Mouse (Mus musculus): Measurements from ENCODE around the gene Mb21d2. TPM values are rescaled to one million over a fixed set of nuclear protein-coding genes. Genes with fewer than 3 reads are reported as not detected.

Gene Mb21d2
- polyA plus RNA-seq, 1 experiment: 20.4 TPM

DNA sequence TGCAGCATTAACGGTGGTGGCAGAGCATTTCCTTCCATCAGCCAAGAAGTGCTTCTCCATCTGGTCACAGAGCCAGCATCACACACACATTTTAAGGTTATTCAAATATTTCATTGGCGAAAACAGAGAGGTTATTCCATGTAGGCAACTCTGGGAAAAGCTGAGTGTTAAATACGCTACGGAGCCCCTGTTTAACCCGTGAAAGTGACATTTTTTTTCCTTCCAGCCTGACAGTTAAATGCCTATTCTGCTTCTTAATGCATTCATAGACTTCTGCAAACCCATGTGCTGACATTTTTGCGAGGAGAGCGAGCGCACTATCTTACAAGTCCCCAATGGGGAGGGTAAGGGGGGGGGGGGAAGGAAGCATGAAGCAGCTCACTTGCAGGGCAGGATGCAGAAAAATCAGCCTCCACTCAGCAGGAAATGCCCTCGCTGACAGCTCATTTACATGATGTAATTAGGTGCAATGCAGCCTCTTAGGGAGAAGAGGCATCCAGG, 52.3 kb downstream of the Mb21d2 start:
- no peak for TF ChIP-seq EP300 (IDR thresholded peaks at IDR 0.05; ENCODE audit: insufficient read depth, low read depth, low read length)
- no peak for TF ChIP-seq POLR2A (IDR thresholded peaks at IDR 0.05; ENCODE audit: insufficient read depth, low read length)
- no peak for TF ChIP-seq CTCF (IDR thresholded peaks at IDR 0.05; ENCODE audit: low read depth, low read length)
- no peaks in the 10 kb centered on the region for H3K27me3 ChIP-seq (ENCODE audit: control insufficient read depth, insufficient read depth, low read length, poor library complexity, severe bottlenecking)
- H3K27ac ChIP-seq (ENCODE audit: insufficient read depth, low read length): no peak overlapping the region
- no peaks in the 10 kb centered on the region for H3K4me1 ChIP-seq (ENCODE audit: control insufficient read depth, insufficient read depth, low read length)
- no peaks in the 10 kb centered on the region for H3K36me3 ChIP-seq (ENCODE audit: control insufficient read depth, insufficient read depth, low read length, poor library complexity, severe bottlenecking)
- no peaks in the 10 kb centered on the region for H3K9me3 ChIP-seq (replicated peaks; ENCODE audit: control insufficient read depth, insufficient read depth, low read length, poor library complexity, severe bottlenecking)
- H3K9ac ChIP-seq (ENCODE audit: low read depth, poor library complexity, severe bottlenecking): no peak overlapping the region
- H3K4me3 ChIP-seq (ENCODE audit: low read depth, low read length): no peak overlapping the region

GRCm38 (mm10) chr16:28873404-28873895, 56.0 kb downstream of the Mb21d2 start:
- no peak overlapping the region for H3K4me3 ChIP-seq (ENCODE audit: low read depth, low read length)
- H3K9ac ChIP-seq (ENCODE audit: low read depth, poor library complexity, severe bottlenecking): no peak overlapping the region
- H3K27me3 ChIP-seq (ENCODE audit: control insufficient read depth, insufficient read depth, low read length, poor library complexity, severe bottlenecking): no peaks in the 10 kb centered on the region
- no peak overlapping the region for H3K27ac ChIP-seq (ENCODE audit: insufficient read depth, low read length)
- H3K36me3 ChIP-seq (ENCODE audit: control insufficient read depth, insufficient read depth, low read length, poor library complexity, severe bottlenecking): no peaks in the 10 kb centered on the region
- H3K9me3 ChIP-seq (replicated peaks; ENCODE audit: control insufficient read depth, insufficient read depth, low read length, poor library complexity, severe bottlenecking): no peaks in the 10 kb centered on the region
- TF ChIP-seq POLR2A (IDR thresholded peaks at IDR 0.05; ENCODE audit: insufficient read depth, low read length): no peak
- TF ChIP-seq EP300 (IDR thresholded peaks at IDR 0.05; ENCODE audit: insufficient read depth, low read depth, low read length): no peak
- TF ChIP-seq CTCF (IDR thresholded peaks at IDR 0.05; ENCODE audit: low read depth, low read length): no peak
- no peaks in the 10 kb centered on the region for H3K4me1 ChIP-seq (ENCODE audit: control insufficient read depth, insufficient read depth, low read length)

DNA sequence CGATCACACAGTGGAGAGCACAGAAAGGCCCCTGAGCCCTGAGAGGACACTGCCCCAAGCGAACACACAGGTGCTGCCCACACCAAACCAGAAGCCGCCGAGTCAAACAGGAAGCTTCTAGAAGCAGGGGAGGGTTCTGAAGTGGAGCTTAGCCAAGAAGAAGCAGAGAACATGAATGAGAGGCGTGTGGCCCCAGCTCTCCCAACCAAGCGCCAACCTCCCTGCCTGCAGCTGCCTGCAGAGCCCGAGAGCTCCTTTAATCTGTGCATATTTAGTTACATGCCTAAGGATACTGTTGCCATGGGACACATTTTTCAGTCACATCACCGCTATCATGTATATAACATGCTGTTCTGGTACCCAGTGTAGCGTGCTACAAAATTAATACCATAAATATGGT, 58.6 kb downstream of the Mb21d2 start:
- Histone ChIP-seq H3K36me3 (ENCODE audit: control insufficient read depth, insufficient read depth, low read length, poor library complexity, severe bottlenecking) (no peaks in the 10 kb centered on the region), H3K4me1 (ENCODE audit: control insufficient read depth, insufficient read depth, low read length) (no peaks in the 10 kb centered on the region), H3K27ac (ENCODE audit: insufficient read depth, low read length) (no peak overlapping the region), H3K9ac (ENCODE audit: low read depth, poor library complexity, severe bottlenecking) (no peak overlapping the region), H3K27me3 (ENCODE audit: control insufficient read depth, insufficient read depth, low read length, poor library complexity, severe bottlenecking) (no peaks in the 10 kb centered on the region), H3K4me3 (ENCODE audit: low read depth, low read length) (no peak overlapping the region), H3K9me3 (replicated peaks; ENCODE audit: control insufficient read depth, insufficient read depth, low read length, poor library complexity, severe bottlenecking) (no peaks in the 10 kb centered on the region)
- TF ChIP-seq CTCF (IDR thresholded peaks at IDR 0.05; ENCODE audit: low read depth, low read length) (no peak), POLR2A (IDR thresholded peaks at IDR 0.05; ENCODE audit: insufficient read depth, low read length) (no peak), EP300 (IDR thresholded peaks at IDR 0.05; ENCODE audit: insufficient read depth, low read depth, low read length) (no peak)

DNA sequence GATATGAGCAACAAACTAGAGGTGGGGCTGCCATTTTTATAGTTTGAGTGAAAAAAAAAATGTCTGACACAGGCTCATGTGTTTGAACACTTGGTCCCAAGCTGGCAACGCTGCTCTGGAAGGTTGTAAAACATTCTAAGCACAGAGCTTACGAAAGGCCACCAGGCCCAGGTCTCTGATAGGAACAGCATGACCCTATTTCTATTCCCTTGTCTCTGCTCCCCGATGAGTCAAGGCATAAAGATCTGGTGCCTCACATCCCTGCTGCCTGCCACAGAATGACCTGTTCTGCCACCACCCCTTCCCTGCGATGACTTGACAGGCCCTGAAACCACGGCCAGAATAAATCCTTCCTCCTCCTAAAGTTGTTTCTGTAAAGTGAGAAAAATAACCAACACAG, 59.0 kb downstream of the Mb21d2 start:
- H3K9me3 ChIP-seq (replicated peaks; ENCODE audit: control insufficient read depth, insufficient read depth, low read length, poor library complexity, severe bottlenecking): no peaks in the 10 kb centered on the region
- no peaks in the 10 kb centered on the region for H3K4me1 ChIP-seq (ENCODE audit: control insufficient read depth, insufficient read depth, low read length)
- no peak overlapping the region for H3K27ac ChIP-seq (ENCODE audit: insufficient read depth, low read length)
- H3K4me3 ChIP-seq (ENCODE audit: low read depth, low read length): no peak overlapping the region
- TF ChIP-seq EP300 (IDR thresholded peaks at IDR 0.05; ENCODE audit: insufficient read depth, low read depth, low read length) (no peak), POLR2A (IDR thresholded peaks at IDR 0.05; ENCODE audit: insufficient read depth, low read length) (no peak), CTCF (IDR thresholded peaks at IDR 0.05; ENCODE audit: low read depth, low read length) (no peak)
- H3K27me3 ChIP-seq (ENCODE audit: control insufficient read depth, insufficient read depth, low read length, poor library complexity, severe bottlenecking): no peaks in the 10 kb centered on the region
- H3K36me3 ChIP-seq (ENCODE audit: control insufficient read depth, insufficient read depth, low read length, poor library complexity, severe bottlenecking): no peaks in the 10 kb centered on the region
- H3K9ac ChIP-seq (ENCODE audit: low read depth, poor library complexity, severe bottlenecking): no peak overlapping the region

DNA sequence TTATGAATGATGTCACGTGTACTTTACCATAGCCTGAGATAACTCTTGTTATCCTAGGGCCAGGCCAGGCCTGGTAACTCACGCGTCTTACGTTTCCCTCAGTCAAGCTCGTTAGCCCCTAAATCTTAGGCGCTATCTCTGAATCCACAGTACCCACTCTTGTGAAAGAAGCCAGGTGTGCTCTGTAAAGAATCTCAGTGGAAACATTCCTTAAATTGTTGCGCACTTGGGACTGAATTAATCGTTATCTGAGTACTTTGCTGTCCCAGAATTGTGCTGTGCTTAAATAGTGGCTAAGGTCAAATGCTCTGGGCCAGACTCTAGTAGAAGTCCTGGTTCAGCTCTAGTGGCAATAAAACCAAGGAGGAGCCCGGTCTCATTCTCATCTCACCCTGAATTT, 60.6 kb downstream of the Mb21d2 start:
- Histone ChIP-seq H3K4me1 (ENCODE audit: control insufficient read depth, insufficient read depth, low read length) (no peaks in the 10 kb centered on the region), H3K27me3 (ENCODE audit: control insufficient read depth, insufficient read depth, low read length, poor library complexity, severe bottlenecking) (no peaks in the 10 kb centered on the region), H3K4me3 (ENCODE audit: low read depth, low read length) (no peak overlapping the region), H3K9ac (ENCODE audit: low read depth, poor library complexity, severe bottlenecking) (no peak overlapping the region), H3K9me3 (replicated peaks; ENCODE audit: control insufficient read depth, insufficient read depth, low read length, poor library complexity, severe bottlenecking) (no peaks in the 10 kb centered on the region), H3K27ac (ENCODE audit: insufficient read depth, low read length) (no peak overlapping the region), H3K36me3 (ENCODE audit: control insufficient read depth, insufficient read depth, low read length, poor library complexity, severe bottlenecking) (no peaks in the 10 kb centered on the region)
- no peak for TF ChIP-seq EP300 (IDR thresholded peaks at IDR 0.05; ENCODE audit: insufficient read depth, low read depth, low read length)
- no peak for TF ChIP-seq CTCF (IDR thresholded peaks at IDR 0.05; ENCODE audit: low read depth, low read length)
- TF ChIP-seq POLR2A (IDR thresholded peaks at IDR 0.05; ENCODE audit: insufficient read depth, low read length): no peak

GRCm38 (mm10) chr16:28866584-28867295, 62.7 kb downstream of the Mb21d2 start:
- no peaks in the 10 kb centered on the region for H3K27me3 ChIP-seq (ENCODE audit: control insufficient read depth, insufficient read depth, low read length, poor library complexity, severe bottlenecking)
- TF ChIP-seq POLR2A (IDR thresholded peaks at IDR 0.05; ENCODE audit: insufficient read depth, low read length): no peak
- no peak for TF ChIP-seq EP300 (IDR thresholded peaks at IDR 0.05; ENCODE audit: insufficient read depth, low read depth, low read length)
- no peak for TF ChIP-seq CTCF (IDR thresholded peaks at IDR 0.05; ENCODE audit: low read depth, low read length)
- H3K9me3 ChIP-seq (replicated peaks; ENCODE audit: control insufficient read depth, insufficient read depth, low read length, poor library complexity, severe bottlenecking): no peaks in the 10 kb centered on the region
- no peak overlapping the region for H3K4me3 ChIP-seq (ENCODE audit: low read depth, low read length)
- H3K4me1 ChIP-seq (ENCODE audit: control insufficient read depth, insufficient read depth, low read length): no peaks in the 10 kb centered on the region
- H3K9ac ChIP-seq (ENCODE audit: low read depth, poor library complexity, severe bottlenecking): no peak overlapping the region
- no peaks in the 10 kb centered on the region for H3K36me3 ChIP-seq (ENCODE audit: control insufficient read depth, insufficient read depth, low read length, poor library complexity, severe bottlenecking)
- H3K27ac ChIP-seq (ENCODE audit: insufficient read depth, low read length): no peak overlapping the region
